Mouse (Mus musculus): ENCODE data around the gene Ltb.

The Ltb gene

DNA sequence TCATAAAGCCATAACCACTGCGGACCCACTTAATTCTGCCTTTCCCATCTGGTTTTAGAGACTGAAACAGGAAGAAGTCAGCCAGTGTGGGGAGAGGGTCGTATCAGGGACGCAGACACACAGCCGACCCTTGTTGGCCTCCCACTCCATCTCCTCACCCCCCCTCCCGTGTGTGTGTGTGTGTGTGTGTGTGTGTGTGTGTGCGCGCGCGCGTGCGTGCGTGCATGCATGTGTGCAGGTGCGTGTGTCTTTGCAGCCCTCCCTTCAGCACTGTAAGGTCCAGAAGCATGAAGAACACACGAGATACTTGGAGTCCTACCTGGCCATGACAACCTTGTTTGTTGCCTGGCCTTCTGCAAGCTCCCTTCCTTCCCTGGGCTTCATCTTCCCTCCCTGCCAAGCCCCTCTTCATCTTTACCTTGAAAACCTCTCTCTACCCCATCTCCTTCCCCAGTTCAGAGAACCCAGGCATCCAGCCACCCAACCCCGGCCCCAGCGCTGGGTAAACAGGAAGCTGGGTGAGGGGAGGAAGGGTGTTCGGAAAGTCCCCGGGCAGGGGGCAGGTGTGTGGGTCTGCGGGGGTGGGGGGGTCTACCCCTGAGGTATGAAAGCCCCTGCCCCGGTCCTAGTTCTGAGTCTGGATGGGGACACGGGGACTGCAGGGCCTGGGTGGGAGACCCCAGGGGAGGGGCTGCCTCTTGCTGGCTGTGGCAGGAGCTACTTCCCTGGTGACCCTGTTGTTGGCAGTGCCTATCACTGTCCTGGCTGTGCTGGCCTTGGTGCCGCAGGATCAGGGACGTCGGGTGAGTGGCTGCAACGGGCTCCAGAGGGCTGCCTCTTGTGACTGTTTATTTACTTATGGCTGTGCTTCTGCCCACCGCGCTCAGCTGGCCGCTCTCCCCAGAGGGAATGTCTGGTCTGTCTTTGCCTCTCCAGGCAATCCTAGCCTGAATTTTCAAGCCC, at the start of gene Ltb:
TSS of gene Ltb (plus strand) at position 559 of the 963 bp plus-strand sequence.
- DNase-seq (ENCODE audit: low spot score), result no peak

DNA sequence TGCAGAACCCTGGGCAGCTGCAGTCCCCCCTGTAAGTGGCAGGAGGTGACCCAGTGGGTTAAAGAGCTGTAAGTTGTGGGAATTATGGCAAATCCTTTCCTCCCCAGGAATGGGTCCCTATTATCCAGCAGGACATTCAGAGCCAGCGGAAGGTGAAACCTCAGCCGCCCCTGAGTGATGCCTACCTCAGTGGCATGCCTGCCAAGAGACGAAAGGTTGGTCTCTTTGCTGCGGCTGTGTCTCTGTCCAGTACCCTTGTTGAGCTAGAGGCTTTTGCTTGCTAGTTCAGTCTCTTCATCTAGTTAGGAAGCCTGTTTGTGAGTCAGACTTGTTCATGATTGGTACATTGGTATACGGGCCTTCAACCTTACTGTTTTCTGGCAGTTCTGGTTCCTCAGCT, 48.1 kb upstream of the Ltb start:
- no peak for DNase-seq (ENCODE audit: low spot score)

DNA sequence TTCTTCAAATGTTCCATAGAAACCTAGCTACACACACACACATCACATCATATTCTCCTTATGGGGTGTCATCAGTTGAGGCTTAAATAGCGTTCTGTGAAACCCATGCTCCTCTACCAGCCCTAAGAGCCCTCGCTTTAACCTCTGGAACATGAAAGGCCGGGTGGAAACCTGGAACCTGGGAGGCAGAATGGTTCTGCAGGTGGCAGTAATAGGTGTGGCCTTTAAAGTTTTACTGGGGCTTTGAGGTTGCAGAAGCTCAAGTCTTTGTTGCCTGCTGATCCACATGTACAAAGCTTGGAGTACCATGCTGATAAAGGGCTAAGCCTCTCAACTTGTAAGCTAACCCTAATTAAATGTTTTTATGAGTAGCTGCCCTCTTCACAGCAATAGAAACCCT, 46.9 kb upstream of the Ltb start:
- no peak for DNase-seq (ENCODE audit: low spot score)

DNA sequence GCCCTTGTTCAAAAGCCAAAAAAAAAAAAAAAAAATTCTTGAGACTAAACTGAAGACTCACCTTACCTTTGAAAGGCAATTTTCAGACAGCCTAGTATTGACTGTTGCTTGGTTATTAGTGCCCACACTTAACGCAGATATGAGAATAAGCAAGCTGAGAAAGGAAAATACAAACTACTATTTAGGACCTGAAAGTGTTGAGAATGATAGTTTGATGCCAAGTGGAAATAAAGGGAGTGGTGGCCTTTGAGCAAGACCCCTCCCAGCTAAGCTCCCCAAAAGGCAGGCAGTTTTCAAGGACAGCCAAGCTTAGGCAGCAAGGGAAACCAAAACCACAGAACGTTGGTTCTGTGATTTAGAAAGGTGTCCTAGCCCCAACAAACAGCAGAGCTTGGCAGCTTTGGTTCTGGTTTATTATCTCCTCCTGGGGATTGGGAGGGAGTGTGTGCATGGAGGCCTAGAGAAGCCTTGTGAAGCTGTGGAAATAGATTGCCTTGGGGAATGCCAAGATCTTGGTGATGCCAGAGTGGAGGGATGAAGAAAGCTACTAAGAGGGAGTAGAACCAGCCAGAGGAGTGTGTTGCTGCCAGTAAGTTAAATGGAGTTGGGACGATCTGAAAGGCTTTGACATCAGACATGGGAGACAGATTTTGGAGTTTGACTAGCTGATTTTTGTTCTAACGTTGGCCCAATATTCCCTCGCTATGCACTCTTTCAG, 46.2 kb upstream of the Ltb start:
- no peak for DNase-seq (ENCODE audit: low spot score)

DNA sequence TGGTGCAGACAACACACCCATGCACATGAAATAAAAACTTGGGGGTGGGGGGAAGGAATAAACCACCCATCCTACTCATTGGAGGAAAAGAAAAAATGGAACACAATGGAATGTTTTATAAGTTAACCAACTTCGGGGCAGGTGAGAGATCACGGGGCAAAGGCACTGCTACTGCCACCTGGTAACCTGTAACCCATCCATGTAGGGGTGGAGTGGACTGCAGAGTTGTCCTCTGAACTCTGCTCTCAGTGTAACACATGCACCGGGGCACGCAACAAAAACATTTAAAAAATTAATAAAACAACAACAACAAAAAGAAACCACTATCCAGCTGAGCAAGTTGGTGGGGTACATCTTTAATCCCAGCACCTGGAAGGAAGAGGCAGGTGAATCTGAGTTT, 42.1 kb upstream of the Ltb start:
- DNase-seq (ENCODE audit: low spot score), result no peak

DNA sequence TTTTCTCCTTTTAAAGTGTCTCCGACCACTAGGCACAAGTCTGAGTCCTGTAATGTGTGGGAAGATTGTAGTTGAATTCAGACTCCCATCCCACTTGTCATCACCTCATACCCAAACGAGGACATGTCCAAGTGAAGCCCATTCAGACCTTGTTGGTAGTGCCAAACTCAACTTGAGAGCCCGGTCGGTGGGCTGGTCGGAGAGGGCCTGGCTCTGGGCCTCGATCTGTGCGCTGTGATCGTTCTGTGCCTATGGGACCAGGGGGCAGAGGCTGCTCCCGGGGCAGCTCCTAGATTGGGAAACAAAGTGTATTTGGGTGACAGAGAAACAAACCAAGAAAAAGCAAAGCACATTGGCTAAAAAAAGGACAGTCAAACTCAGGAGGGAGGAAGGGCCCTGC, 41.2 kb upstream of the Ltb start:
- no peak for DNase-seq (ENCODE audit: low spot score)

DNA sequence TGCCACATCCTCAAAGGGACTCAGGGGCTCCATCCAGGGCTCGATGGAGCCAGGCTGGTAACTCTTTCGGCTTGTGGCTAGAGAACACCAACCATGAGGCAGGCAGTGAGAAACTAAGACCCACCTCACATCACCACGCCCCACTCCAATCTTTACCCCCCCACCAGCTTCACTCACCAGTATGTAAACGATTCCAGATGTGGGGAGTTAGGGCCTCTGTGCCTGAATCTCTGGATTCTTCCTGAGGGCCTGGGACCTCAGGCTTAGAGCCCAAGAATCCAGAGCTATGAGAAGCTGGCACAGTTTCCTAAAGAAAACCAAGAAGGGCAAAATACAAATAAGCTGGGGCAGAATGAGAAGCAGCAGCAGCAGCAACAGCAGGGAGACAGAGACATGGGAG, 40.3 kb upstream of the Ltb start:
- no peak for DNase-seq (ENCODE audit: low spot score)

DNA sequence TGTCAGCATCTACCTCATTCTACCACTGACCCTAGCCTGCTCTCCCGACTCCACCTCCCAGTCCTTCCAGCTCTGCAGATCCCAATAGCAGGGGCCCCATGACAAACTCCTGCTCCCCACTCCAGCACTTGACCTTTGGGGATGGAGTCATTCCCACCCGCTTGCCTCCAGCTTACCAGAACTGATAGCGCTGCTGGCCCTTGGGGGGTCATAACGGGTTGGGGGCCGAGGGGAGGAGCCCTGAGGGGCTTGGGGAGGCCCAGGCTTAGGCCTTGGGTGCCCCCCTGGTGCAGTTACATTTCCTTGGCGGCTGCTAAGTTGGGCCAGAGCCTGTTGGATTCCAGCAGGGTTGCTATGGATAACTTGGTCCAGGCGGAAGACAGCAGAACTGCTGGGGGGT, 39.6 kb upstream of the Ltb start:
- DNase-seq (ENCODE audit: low spot score), result no peak

DNA sequence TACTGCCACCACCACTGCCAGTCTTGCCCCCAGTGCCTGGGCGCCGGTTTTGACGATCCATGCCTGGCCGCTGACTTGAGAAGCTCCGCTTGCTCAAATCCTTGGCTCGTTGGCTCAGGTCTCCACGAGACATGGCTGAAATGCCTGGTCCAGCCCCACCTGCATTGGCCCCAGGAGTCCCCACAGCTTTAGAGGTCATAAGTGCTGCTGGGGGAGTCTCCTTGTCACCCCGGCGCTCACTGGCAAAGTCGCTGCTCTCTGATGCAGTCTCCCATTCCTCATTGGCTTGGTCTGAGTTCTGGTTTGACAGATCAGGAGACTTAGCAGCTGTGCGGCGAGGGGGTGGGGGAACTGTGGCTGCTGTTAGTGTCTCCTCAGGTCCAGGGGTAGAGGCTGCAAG, 38.8 kb upstream of the Ltb start:
- DNase-seq (ENCODE audit: low spot score), result no peak

DNA sequence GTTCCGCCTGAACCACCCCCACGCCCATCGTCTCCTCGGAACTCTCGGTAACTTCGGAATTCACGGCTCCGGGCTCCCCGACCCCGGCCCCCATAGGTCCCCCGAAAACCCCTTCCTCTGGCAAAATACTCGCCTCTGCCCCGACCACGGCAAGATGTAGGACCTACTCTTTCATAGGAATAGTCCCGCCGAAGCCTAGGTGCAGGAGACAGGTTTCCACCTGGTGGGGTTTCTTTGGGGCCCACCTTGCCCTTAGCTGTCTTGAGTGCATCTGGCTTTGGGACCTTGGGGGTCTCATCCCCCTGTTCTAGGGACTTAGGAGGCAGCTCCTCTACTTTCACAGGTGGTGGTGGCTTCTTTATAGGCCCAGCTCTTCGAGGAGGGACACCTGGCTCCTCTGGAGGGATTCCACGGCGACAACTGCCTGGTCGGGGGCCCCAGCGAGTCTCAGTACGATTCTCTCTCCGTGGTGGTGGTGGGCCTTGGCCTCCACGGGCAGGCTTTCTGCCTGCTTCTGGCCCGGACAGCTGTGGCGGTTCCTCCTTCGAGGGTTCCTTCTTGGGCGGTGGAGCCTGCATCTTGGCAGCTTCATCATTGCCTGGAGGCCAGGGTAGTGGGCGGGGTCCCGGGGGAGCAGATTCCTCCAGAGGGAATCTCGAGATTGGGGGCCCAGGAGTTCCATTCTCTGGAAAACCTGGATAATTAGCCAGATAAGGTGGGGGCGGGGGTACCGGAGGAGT, 37.6 kb upstream of the Ltb start:
- no peak for DNase-seq (ENCODE audit: low spot score)

DNA sequence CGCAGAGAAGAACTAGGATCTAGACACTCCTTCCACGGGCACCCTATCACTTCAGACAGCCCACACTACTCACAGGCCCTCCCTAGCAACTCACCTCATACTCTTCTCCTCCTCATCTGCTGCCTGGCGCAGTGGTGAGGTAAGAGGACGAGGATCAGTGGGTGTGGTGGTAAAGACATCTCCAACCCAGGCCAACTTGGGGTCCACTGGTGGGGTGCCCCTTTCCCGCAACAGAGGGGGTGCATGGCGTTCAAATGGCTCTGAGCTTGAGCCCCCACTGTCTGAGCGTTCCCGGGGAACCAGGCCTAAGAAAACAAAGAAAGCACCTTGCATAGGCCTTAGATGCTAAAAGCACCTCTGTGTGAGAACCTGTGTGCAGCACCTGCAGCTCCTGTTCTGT, 37.0 kb upstream of the Ltb start:
- DNase-seq (ENCODE audit: low spot score), result no peak

DNA sequence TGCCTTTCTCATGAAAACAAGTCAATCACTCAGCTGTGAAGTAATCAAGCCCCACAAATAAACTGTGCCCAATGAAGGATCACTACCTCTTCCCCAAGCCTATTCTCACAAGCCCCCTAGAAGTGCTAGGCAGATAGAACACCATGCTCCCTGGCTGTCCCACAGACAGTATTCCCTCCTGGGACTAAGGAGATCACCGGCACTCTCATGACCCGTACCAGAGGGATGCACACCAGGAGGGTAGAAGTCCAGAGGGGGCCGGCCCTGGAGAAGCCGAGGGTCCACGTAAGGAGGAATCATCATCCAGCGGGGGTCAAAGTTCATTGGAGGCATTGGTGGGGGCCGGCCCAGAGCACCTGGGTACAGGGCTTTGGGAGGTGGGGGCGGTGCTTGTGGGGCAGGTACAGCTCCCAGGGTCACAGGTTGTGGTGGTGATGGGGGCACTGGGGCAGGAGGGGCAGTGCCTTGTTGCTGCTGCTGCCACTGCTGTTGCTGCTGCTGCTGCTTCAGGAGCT, 36.5 kb upstream of the Ltb start:
- no peak for DNase-seq (ENCODE audit: low spot score)

DNA sequence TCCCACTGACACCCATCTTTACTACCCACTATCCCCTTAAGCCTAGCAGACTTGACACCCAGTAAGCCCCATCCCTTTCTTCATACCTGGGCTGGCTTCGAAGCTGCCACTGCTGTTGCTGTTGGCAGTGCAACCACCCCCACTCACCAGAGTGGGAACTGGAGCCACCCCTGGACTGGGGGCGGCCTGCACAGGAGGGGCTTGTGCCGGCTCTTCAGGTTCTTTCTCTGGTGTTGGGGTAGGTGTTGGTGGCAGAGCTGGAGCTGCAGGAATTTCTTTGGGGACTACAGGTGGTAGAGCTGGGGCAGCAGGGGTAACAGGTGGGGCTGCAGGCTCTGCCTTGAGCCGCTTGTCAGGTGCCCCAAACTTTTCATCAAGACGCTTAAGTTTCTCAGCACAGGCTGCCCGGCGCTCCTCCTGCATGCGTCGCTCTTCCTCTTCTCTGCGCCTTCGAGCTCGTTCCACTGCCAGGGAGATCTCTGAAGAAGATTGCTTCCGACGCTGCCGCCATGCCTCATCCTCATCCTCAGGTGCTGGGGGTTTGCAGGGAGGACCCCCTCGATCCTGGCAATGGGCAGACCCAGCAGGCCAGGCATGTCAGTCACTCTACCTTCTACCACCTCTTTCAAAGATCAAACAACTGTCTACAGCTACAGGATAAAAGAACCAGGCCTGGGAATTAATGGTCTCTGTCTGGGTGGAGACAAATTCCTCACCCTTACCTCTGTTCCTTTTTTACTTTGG, 35.2 kb upstream of the Ltb start:
- no peak for DNase-seq (ENCODE audit: low spot score)

DNA sequence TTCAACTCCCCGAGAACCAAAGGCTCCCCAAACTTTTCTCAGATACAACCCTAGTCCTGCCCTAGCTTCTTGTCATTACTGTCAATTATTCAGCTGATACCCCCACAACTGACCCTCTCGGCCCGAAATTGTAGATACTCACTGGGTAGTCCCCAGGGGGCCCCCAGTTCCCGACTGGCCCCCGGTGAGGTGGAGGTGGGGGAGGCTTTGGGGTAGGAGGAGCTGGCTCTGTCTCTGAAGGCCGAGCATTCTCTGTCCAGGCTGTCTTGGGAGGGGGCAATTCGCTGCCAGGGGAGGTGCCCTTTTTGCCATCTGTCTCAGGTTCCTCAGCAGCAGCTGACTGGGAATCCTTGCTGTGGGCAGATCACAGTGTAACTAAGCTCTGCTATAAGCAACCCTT, 34.6 kb upstream of the Ltb start:
- DNase-seq (ENCODE audit: low spot score), result no peak

DNA sequence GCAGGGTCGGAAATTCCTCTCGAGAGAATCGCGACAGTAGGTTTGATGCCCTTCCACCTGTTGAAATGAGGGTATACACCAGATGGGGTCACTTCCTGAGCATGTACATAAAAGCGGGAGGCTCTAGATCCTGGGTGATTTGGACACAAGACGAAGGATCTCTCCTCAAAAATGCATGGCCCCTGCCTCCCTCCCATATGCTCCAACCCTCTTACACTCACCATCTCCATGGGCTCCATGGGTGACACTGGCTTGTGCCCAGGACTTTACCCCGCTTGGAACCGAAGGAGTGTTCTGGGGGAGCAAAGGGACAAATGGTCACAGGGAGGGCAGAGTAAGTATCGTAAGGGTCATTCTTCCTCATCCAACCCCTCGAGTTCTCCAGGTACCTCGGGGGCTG, 32.8 kb upstream of the Ltb start:
- DNase-seq (ENCODE audit: low spot score), result no peak

DNA sequence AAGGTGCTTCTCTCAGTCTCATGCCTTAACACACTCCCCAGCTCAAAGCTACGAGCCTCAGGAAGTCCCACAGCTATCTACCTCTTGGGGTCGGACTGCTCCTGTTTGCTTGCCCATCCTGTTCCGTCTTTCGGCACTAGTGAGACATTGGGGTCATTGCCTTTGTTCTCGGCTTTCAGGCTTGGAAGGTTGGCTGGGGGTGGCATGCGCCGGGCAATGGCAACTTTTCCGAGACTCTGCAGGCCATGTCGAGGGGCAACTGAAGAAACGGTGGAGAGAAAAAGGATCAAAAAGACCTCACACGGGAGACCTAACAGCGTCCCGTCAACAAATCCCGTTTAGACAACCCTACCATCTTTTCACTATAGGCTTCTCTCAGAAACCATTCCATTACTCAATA, 32.1 kb upstream of the Ltb start:
- no peak for DNase-seq (ENCODE audit: low spot score)

DNA sequence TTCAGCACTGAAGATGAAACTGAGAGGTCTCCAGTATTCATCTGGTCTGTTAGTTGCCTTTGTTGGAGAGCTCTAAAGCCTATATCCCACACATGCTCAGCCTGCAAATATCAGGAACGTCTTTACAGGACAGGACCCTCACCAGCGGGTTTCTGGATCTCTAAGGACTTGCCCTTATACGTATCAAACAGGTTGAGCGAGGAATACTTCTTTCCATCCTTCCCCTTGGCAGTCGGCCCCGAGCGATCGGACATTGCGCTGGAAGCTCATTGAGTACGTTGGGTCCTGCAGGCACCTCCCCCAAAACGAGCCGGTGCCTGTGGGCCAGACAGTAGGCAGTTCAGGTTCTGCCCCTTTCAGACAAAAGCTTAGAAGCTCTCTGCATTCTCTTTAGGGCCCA, 31.5 kb upstream of the Ltb start:
- DNase-seq (ENCODE audit: low spot score), result no peak

DNA sequence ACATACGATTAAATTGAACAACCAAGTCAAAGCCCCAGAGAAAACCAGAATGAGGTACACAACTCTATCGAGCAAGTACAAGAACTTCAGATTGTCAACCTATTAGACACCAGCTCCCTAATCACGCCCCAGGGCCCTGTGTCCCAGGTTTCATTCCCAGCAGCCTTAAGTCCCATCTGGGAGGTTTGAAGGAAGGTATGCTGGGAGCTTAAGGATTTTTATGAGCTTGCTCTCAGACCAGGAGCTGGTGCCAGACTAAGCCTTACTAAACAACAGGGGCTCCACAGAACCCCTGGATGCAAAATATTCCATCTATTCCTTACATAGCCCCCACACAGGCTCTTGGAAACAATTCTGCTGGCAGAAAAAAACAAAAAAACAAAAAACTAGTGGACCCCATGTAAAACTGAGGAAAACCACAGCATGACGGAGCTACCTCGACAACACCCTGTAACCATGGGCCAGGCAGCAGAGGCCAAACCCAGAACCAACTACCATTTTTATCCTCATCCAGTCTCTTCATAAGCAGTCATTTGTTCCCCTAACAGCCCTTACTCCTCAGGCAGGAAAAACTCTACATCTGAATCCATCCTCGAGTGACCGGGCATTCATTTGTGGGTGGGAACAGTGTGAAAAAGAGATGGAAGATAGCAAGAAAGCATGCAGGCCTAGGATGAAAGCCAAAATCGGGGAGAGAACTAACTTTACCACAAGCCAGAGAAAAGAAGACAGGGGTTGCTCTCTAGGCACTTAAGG, 30.7 kb upstream of the Ltb start:
- no peak for DNase-seq (ENCODE audit: low spot score)

DNA sequence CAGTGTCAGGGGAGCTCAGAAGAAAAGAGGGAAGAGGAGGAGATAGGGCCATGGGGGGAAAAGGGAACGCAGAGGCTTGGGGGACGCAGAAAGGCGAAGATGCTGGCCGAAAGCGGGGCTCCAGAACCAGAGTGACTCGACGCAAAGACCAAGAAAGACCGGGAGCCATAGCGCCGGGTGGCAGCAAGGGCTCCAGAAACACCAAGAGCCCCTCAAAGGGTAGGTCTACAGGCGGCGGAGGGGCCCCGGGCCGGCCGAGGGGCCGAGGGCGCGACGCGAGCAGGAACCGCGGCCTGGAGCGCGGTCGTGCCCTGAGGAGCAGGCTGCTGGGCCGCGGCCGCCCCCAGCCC, 30.0 kb upstream of the Ltb start:
- no peak for DNase-seq (ENCODE audit: low spot score)

DNA sequence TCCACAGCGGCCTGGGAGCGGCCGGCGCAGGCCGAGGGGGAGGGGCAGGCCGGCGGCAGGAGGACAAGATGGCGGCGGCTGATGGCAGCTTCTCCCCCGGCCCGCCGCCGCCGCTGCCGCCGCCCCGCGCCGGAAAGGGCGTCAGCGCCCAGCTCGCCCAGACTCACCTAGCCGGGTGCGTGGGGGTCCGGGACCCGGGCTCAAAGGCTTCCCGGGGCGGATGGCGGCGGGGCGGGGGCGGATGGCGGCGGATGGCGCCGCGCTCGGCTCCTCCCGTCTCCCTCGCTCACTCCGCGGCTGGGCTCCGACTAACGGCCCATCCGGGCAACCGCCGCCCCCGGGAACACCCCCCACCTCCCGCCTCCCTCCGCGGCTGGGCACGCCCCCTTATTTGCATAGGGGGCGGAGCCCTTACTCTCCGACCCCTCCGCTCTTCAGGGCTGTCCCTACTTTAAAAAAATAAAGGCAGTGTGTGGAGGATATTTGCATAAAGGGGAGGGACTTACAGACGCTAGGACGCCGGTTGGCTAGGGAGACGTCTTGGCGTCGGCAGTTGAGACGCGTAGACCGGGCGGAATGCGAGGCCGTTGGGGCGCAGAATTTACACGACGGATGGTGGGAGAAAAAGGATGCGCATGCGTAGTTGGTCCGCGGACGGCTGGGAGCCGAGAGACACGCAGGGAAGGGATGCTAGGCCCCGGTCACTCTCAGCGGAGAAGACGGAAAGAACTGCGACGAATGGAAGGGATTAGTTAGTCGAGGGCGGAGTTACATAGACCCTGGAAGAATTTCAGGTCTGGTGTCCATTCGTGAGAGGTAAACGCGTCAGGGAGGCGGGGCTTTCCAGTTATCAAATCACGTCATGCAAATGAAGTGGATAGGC, 29.4 kb upstream of the Ltb start, which contains the start of gene Prrc2a:
TSS of gene Prrc2a (minus strand) at position 330 of the 883 bp plus-strand sequence.
- DNase-seq (ENCODE audit: low spot score), result peak; percentile 100

Data from testis, postnatal 14 days (tissue).